Mouse (Mus musculus) MEL (cell line): ENCODE measurements around the gene D6Ertd527e.

ENCODE experiments used
- BHLHE40 ChIP-seq: IDR thresholded peaks from 2 replicates; pipeline ENCODE4 v1.6.1; 2012; ENCODE audit warnings: low read depth, mild to moderate bottlenecking, inconsistent platforms, low read length, improper control_type of control experiment, borderline replicate concordance
- CTCF ChIP-seq, 3 experiments: IDR thresholded peaks in 2 of 3; conservative IDR thresholded peaks in 1 of 3; 2 replicates each; pipeline ENCODE4 v1.5.1; 2011 to 2012; ENCODE audit warnings: low read length in 3 of 3, low read depth in 2 of 3, mild to moderate bottlenecking in 2 of 3, improper control_type of control experiment in 1 of 3, inconsistent platforms in 1 of 3, mixed read lengths in 1 of 3, moderate library complexity in 1 of 3; ENCODE audit not compliant: control insufficient read depth in 1 of 3, insufficient read depth in 1 of 3, poor library complexity in 1 of 3, severe bottlenecking in 1 of 3
- EP300 ChIP-seq, 2 experiments: IDR thresholded peaks; 2 replicates each; pipeline ENCODE4 v1.6.1; 2011; ENCODE audit warnings: improper control_type of control experiment in 2 of 2, low read length in 2 of 2, low read depth in 1 of 2, mild to moderate bottlenecking in 1 of 2
- ETS1 ChIP-seq: IDR thresholded peaks from 2 replicates; pipeline ENCODE4 v1.6.1; 2012; ENCODE audit warnings: low read depth, mild to moderate bottlenecking, inconsistent platforms, low read length, improper control_type of control experiment, moderate library complexity
- NELFE ChIP-seq: IDR thresholded peaks from 2 replicates; pipeline ENCODE4 v1.6.1; 2011; ENCODE audit warnings: low read depth, low read length, improper control_type of control experiment
- NRF1 ChIP-seq: IDR thresholded peaks from 2 replicates; pipeline ENCODE4 v1.6.1; 2014; ENCODE audit warnings: low read depth, mild to moderate bottlenecking, inconsistent platforms, low read length, improper control_type of control experiment, moderate library complexity; ENCODE audit not compliant: poor library complexity, insufficient read depth, severe bottlenecking
- POLR2A ChIP-seq, 2 experiments: IDR thresholded peaks; 2 replicates each; pipeline ENCODE4 v1.6.1; 2011 to 2012; ENCODE audit warnings: low read length in 2 of 2, mild to moderate bottlenecking in 2 of 2, control low read depth in 1 of 2, improper control_type of control experiment in 1 of 2, low read depth in 1 of 2, moderate library complexity in 1 of 2; ENCODE audit not compliant: control insufficient read depth in 1 of 2, insufficient read depth in 1 of 2, poor library complexity in 1 of 2
- POLR2AphosphoS2 ChIP-seq: IDR thresholded peaks from 2 replicates; pipeline ENCODE4 v1.6.1; 2011; ENCODE audit warnings: low read length, improper control_type of control experiment
- RCOR1 ChIP-seq: IDR thresholded peaks from 2 replicates; pipeline ENCODE4 v1.6.1; 2012; ENCODE audit warnings: low read depth, mild to moderate bottlenecking, inconsistent platforms, low read length, improper control_type of control experiment
- UBTF ChIP-seq: IDR thresholded peaks from 2 replicates; pipeline ENCODE4 v1.6.1; 2012; ENCODE audit warnings: low read depth, mild to moderate bottlenecking, inconsistent platforms, low read length, improper control_type of control experiment, moderate library complexity, borderline replicate concordance; ENCODE audit not compliant: insufficient read depth
- ZKSCAN1 ChIP-seq: IDR thresholded peaks from 2 replicates; pipeline ENCODE4 v1.6.1; 2012; ENCODE audit warnings: low read depth, mild to moderate bottlenecking, inconsistent platforms, low read length, improper control_type of control experiment, moderate library complexity

DNA sequence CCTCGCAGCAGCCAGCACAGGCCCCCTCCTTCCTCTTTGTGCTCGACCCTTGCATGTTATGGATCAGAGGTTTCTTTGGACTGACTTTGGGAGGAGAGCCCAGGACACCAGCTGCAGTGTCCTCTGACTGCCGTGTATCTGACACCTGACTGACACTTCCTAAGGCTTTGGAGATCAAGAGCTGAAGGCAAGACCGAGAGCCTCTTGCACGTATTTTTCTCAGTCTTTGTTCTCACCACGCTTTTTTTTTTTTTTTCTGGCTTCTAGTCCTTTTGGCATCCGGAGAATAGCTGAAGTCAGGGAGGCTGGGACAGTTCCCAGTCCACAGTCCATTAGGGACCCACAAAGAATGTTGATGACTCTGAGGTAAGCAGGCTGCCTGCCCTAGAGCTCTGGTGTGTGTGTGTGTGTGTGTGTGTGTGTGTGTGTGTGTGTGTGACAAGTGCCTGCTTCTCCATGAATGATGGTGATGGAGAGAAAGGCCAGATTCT is 2.1 kb upstream of the D6Ertd527e start:
- TF ChIP-seq CTCF (IDR thresholded peaks at IDR 0.05 in 2 of 3, conservative IDR thresholded peaks at IDR 0.05 in 1 of 3; ENCODE audit: control insufficient read depth in 1 of 3, insufficient read depth in 1 of 3, low read depth in 2 of 3, low read length in 3 of 3, poor library complexity in 1 of 3, severe bottlenecking in 1 of 3) (no peak), BHLHE40 (no peak), POLR2A (IDR thresholded peaks at IDR 0.05; ENCODE audit: control insufficient read depth in 1 of 2, insufficient read depth in 1 of 2, low read depth in 1 of 2, low read length in 2 of 2, poor library complexity in 1 of 2) (no peak), NRF1 (no peak), RCOR1 (no peak), POLR2AphosphoS2 (no peak), ZKSCAN1 (no peak), ETS1 (no peak), EP300 (IDR thresholded peaks at IDR 0.05; ENCODE audit: low read depth in 1 of 2, low read length in 2 of 2) (no peak), UBTF (no peak), NELFE (no peak)
